Mouse (Mus musculus) midbrain, embryonic 16.5 days (tissue): ENCODE data around the gene Renbp. TPM values are rescaled to one million over a fixed set of nuclear protein-coding genes. Genes with fewer than 3 reads are reported as not detected.

Experiments used
- ATAC-seq: fragments of 200-750 bp; cut with Nextera tagmentation; 2 replicates; pipeline ENCODE4 v1.8.0; 2017; ENCODE audit warnings: moderate TSS enrichment
- H3K27ac ChIP-seq: fragments of 300-500 bp; sonication (generic); 2 replicates; pipeline ENCODE4 v1.5.1; 2014; ENCODE audit warnings: mild to moderate bottlenecking, low read length, mixed read lengths
- H3K27me3 ChIP-seq: fragments of 300-500 bp; sonication (generic); 2 replicates; pipeline ENCODE4 v1.6.1; 2014; ENCODE audit warnings: low read depth, low read length, mixed read lengths; ENCODE audit not compliant: control insufficient read depth, insufficient read depth
- H3K36me3 ChIP-seq: fragments of 300-500 bp; sonication (generic); 2 replicates; pipeline ENCODE4 v1.6.1; 2014; ENCODE audit warnings: mild to moderate bottlenecking, low read length, moderate library complexity, mixed read lengths; ENCODE audit not compliant: control insufficient read depth, insufficient read depth
- H3K4me1 ChIP-seq: fragments of 300-500 bp; sonication (generic); 2 replicates; pipeline ENCODE4 v1.6.1; 2014; ENCODE audit warnings: mild to moderate bottlenecking, low read length, mixed read lengths; ENCODE audit not compliant: control insufficient read depth, insufficient read depth
- H3K4me2 ChIP-seq: fragments of 300-500 bp; sonication (generic); 2 replicates; pipeline ENCODE4 v1.6.1; 2014; ENCODE audit warnings: mild to moderate bottlenecking, low read length, mixed read lengths
- H3K4me3 ChIP-seq: fragments of 300-500 bp; sonication (generic); 2 replicates; pipeline ENCODE4 v1.5.1; 2014; ENCODE audit warnings: low read depth, mild to moderate bottlenecking, low read length, moderate library complexity, mixed read lengths
- H3K9ac ChIP-seq: fragments of 300-500 bp; sonication (generic); 2 replicates; pipeline ENCODE4 v1.6.1; 2014; ENCODE audit warnings: low read depth, low read length, mixed read lengths
- H3K9me3 ChIP-seq: fragments of 300-500 bp; sonication (generic); replicated peaks from 2 replicates; pipeline ENCODE4 v1.6.1; 2014; ENCODE audit warnings: mild to moderate bottlenecking, low read length, mixed read lengths; ENCODE audit not compliant: control insufficient read depth, poor library complexity, severe bottlenecking
- WGBS: fragments of 180-500 bp; shearing (Covaris S2); extraction: QIAGEN DNeasy Blood & Tissue Kit; methylation state at CpG from one replicate; pipeline ENCODE4 v1.1.7; 2014; 5-methylcytosine and 5-hydroxymethylcytosine counted together
- polyA plus RNA-seq: library from polyadenylated mRNA; unstranded; fragments of >200 nt; fragmentation: Nextera tagmentation; extraction: Ambion mirVana; gene quantifications from 2 replicates; pipeline ENCODE4 v1.2.1, GENCODE M21; 2015

Gene Renbp
- polyA plus RNA-seq, 1 experiment from 2014 or later, result 9.1 TPM

- peak overlapping the region; percentile 60 for H3K4me2 ChIP-seq
- H3K4me3 ChIP-seq, result peak overlapping the region; percentile 59
- H3K4me1 ChIP-seq, result peaks cover 15% of the 10 kb centered on the region
- H3K27me3 ChIP-seq, result no peaks in the 10 kb centered on the region
- H3K9me3 ChIP-seq, result no peaks in the 10 kb centered on the region
- no peaks in the 10 kb centered on the region for H3K36me3 ChIP-seq
- peak; percentile 55 for ATAC-seq
- peak overlapping the region; percentile 74 for H3K9ac ChIP-seq
- peak overlapping the region; percentile 80 for H3K27ac ChIP-seq
- WGBS, result 14% methylated on average over 16 of the region's 16 CpGs
These were observed 49.6 kb downstream of the Renbp start for GRCm38 (mm10) chrX:73881036-73881427.

DNA sequence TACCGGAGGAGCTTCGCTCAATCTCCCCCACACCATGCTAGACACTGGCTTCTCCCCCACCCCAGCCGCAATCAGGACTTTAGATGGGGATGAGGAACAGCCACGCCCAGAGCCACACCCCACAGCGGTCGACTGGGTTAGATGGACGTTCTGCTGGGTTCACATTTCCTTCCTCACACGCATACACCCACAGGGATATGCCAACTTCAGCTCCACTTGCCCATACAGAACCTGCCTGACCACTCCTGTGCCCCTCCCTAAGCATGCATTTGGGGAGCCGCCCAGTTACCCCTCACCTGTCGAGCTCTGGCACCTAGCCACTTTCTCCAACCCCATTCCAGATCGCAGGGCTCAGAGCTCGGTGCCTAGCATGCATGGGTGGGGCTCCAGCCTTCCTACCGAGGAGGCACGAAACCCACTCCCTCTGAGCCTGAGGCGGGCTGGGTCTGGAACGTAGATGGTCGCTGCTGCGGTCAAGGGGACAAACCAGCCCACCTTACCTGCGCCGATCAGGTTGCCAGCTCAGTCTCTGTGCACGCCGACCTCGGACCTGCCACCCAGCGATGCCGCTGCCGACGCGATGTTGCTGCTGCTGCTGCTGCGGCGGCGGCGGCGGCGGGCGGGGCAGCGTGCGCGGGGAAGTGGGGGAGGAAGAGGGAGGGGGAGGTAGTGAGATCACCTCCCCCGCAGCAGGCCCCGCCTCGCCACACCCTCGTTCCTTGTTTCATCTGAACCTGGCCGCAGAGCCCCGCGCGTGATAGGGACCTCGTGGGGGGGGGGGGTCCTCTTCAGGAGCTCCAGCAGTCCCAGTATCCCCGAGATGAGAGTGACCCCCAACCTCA lies 50.2 kb downstream of the Renbp start:
- Histone ChIP-seq H3K27me3 (no peaks in the 10 kb centered on the region), H3K4me1 (peaks cover 15% of the 10 kb centered on the region), H3K9me3 (no peaks in the 10 kb centered on the region), H3K4me2 (peak overlapping the region; percentile 60), H3K27ac (peak overlapping the region; percentile 80), H3K9ac (peak overlapping the region; percentile 74), H3K36me3 (no peaks in the 10 kb centered on the region), H3K4me3 (peak overlapping the region; percentile 59)
- peak; percentile 62 for ATAC-seq
- 21% methylated on average over 31 of the region's 48 CpGs for WGBS

DNA sequence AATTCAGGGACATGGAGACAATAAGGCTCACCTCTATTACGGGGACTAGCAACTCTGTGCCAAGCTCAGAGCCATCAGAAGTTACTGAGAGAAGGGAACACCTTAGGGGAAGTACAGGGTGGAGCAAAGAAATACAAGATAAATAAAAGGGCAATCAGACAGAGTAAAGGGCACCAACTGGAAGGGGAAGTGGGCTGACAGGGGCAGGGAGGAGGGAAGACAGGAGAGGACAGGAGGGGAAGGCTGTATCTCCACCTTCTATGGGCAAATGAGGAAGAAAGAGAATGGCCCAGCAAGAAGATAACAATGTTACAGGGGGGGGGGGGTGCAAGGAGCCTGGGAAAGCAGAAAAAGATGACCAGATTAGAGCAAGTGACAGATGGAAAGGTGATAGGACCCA lies 53.6 kb downstream of the Renbp start:
- ATAC-seq, result no peak
- Histone ChIP-seq H3K27ac (no peak overlapping the region), H3K9ac (no peak overlapping the region), H3K4me2 (peak overlapping the region; percentile 45), H3K9me3 (no peaks in the 10 kb centered on the region), H3K4me3 (no peak overlapping the region), H3K27me3 (no peaks in the 10 kb centered on the region), H3K4me1 (peaks cover 15% of the 10 kb centered on the region), H3K36me3 (no peaks in the 10 kb centered on the region)
- 83% methylated on average over 1 of the region's 1 CpGs for WGBS

DNA sequence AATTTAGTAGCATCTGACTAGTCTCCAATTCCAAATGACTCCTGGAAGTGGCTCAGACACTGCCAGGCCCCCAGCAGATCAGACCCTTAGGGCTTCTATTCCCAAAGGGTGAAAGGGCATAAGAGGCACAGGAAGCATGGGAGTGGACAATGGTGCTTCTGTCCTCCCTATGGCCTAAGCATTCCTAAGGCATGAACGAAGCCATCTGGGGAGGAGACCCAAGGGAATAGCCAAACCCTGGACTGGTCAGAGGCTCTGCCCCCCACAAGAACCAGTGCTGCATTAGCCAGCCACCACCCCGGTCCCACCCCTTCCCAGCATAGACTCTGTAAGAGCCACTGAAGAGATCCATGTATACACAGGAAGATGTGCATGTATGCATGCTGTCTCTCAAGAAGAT lies 54.8 kb downstream of the Renbp start:
- ATAC-seq, result no peak
- no peak overlapping the region for H3K9ac ChIP-seq
- 84% methylated on average over 2 of the region's 2 CpGs for WGBS

More for the DNA sequence above, 54.8 kb downstream of the Renbp start:
- Histone ChIP-seq H3K36me3 (no peaks in the 10 kb centered on the region), H3K9me3 (no peaks in the 10 kb centered on the region), H3K27ac (no peak overlapping the region), H3K27me3 (no peaks in the 10 kb centered on the region), H3K4me1 (peaks cover 17% of the 10 kb centered on the region), H3K4me3 (peak overlapping the region; percentile 11), H3K4me2 (peak overlapping the region; percentile 45)

Other genes with a start within 250 kb of the Renbp start
- gene Bcap31, start 214.7 kb downstream of the Renbp start, polyA plus RNA-seq, result 123 and 130 TPM in 2 replicates
- 10.4 and 11.1 TPM in 2 replicates for gene Abcd1, start 214.3 kb downstream of the Renbp start, polyA plus RNA-seq
- 0.25 and 0.40 TPM in 2 replicates for gene Plxnb3, start 173.8 kb downstream of the Renbp start, polyA plus RNA-seq
- 2.0 and 2.4 TPM in 2 replicates for gene Srpk3, start 156.4 kb downstream of the Renbp start, polyA plus RNA-seq
- gene Idh3g, start 144.0 kb downstream of the Renbp start, polyA plus RNA-seq, result 232 and 252 TPM in 2 replicates
- gene Ssr4, start 143.8 kb downstream of the Renbp start, polyA plus RNA-seq, result 126 and 131 TPM in 2 replicates
- 4.8 TPM in 2 replicates for gene Pdzd4, start 105.9 kb downstream of the Renbp start, polyA plus RNA-seq
- gene Avpr2, start 38.7 kb downstream of the Renbp start, polyA plus RNA-seq, result 0.09 and 0.34 TPM in 2 replicates
- 122 and 134 TPM in 2 replicates for gene L1cam, start 34.7 kb downstream of the Renbp start, polyA plus RNA-seq
- 3.0 and 3.3 TPM in 2 replicates for gene Arhgap4, start 9.0 kb downstream of the Renbp start, polyA plus RNA-seq
- gene Naa10, start 8.9 kb downstream of the Renbp start, polyA plus RNA-seq, result 84.6 and 85.4 TPM in 2 replicates
- gene Hcfc1, start 35.5 kb upstream of the Renbp start, polyA plus RNA-seq, result 39.1 and 51.4 TPM in 2 replicates
- 38.8 and 39.3 TPM in 2 replicates for gene Irak1, start 93.1 kb upstream of the Renbp start, polyA plus RNA-seq
- not detected in 2 replicates for gene Opn1mw, start 196.6 kb upstream of the Renbp start, polyA plus RNA-seq
- gene Mecp2, start 204.5 kb upstream of the Renbp start, polyA plus RNA-seq, result 11.7 and 14.0 TPM in 2 replicates
- not detected in 2 replicates for gene Tex28, start 237.0 kb upstream of the Renbp start, polyA plus RNA-seq
- 0.11 TPM in 1 of 2 replicates, not detected in the other for gene Tktl1, start 246.4 kb upstream of the Renbp start, polyA plus RNA-seq